Mouse (Mus musculus): Measurements from ENCODE around the gene Tgfbr3.
"Not testable (repeated sequence)": the region's sequence is repeated elsewhere in the genome, so short reads cannot be mapped to it uniquely, and the experiment has no call there.

The Tgfbr3 gene

GRCm38 (mm10) chr5:107279263-107279662 is 10.2 kb downstream of the Tgfbr3 start:
- DNase-seq (ENCODE audit: low spot score): no peak

- DNase-seq (ENCODE audit: low spot score): no peak
These were observed 13.2 kb downstream of the Tgfbr3 start for GRCm38 (mm10) chr5:107276186-107276585.

GRCm38 (mm10) chr5:107272252-107273028 is 17.0 kb downstream of the Tgfbr3 start:
- no peak for DNase-seq (ENCODE audit: low spot score)

GRCm38 (mm10) chr5:107269006-107269328 is 20.5 kb downstream of the Tgfbr3 start:
- DNase-seq (ENCODE audit: low spot score): no peak

GRCm38 (mm10) chr5:107268121-107269005 is 21.1 kb downstream of the Tgfbr3 start:
- DNase-seq (ENCODE audit: low spot score): no peak

- DNase-seq (ENCODE audit: low spot score): no peak
These were observed 22.9 kb downstream of the Tgfbr3 start for GRCm38 (mm10) chr5:107266566-107266965.

GRCm38 (mm10) chr5:107264426-107265360 is 24.7 kb downstream of the Tgfbr3 start:
- DNase-seq (ENCODE audit: low spot score): no peak

GRCm38 (mm10) chr5:107263836-107264235 is 25.6 kb downstream of the Tgfbr3 start:
- no peak for DNase-seq (ENCODE audit: low spot score)

- no peak for DNase-seq (ENCODE audit: low spot score)
These were observed 27.5 kb downstream of the Tgfbr3 start for GRCm38 (mm10) chr5:107261930-107262329.

- no peak for DNase-seq (ENCODE audit: low spot score)
These were observed 28.5 kb downstream of the Tgfbr3 start for GRCm38 (mm10) chr5:107260708-107261495.

GRCm38 (mm10) chr5:107259487-107260040 is 29.9 kb downstream of the Tgfbr3 start:
- DNase-seq (ENCODE audit: low spot score): no peak

GRCm38 (mm10) chr5:107253395-107253794 is 36.0 kb downstream of the Tgfbr3 start:
- no peak for DNase-seq (ENCODE audit: low spot score)

- DNase-seq (ENCODE audit: low spot score): no peak
These were observed 37.0 kb downstream of the Tgfbr3 start for GRCm38 (mm10) chr5:107252435-107252834.

- no peak for DNase-seq (ENCODE audit: low spot score)
These were observed 37.6 kb downstream of the Tgfbr3 start for GRCm38 (mm10) chr5:107251751-107252305.

- no peak for DNase-seq (ENCODE audit: low spot score)
These were observed 38.7 kb downstream of the Tgfbr3 start for GRCm38 (mm10) chr5:107250548-107251272.

GRCm38 (mm10) chr5:107248732-107249131 is 40.7 kb downstream of the Tgfbr3 start:
- no peak for DNase-seq (ENCODE audit: low spot score)

GRCm38 (mm10) chr5:107248302-107248701 is 41.1 kb downstream of the Tgfbr3 start:
- not testable (repeated sequence) for DNase-seq (ENCODE audit: low spot score)

- DNase-seq (ENCODE audit: low spot score): no peak
These were observed 41.6 kb downstream of the Tgfbr3 start for GRCm38 (mm10) chr5:107247786-107248185.

GRCm38 (mm10) chr5:107243445-107243844 is 46.0 kb downstream of the Tgfbr3 start:
- no peak for DNase-seq (ENCODE audit: low spot score)

- DNase-seq (ENCODE audit: low spot score): no peak
These were observed 46.4 kb downstream of the Tgfbr3 start for GRCm38 (mm10) chr5:107242993-107243392.
